Mouse (Mus musculus) cerebellum, adult 8-10 months (tissue): ENCODE measurements around the gene Ccdc110.

Experiments used
- DNase-seq: peaks from one replicate; pipeline ENCODE4 v3.0.0; 2022

The Ccdc110 gene

GRCm38 (mm10) chr8:45934582-45935014, at the start of gene Ccdc110:
TSS of gene Ccdc110 (plus strand) at chr8:45934619.
- peak; percentile 81 for DNase-seq

GRCm38 (mm10) chr8:45885202-45885685, 49.2 kb upstream of the Ccdc110 start, which contains the start of gene Pdlim3:
TSS of gene Pdlim3 (plus strand) at chr8:45885461.
- no peak for DNase-seq

GRCm38 (mm10) chr8:45885775-45886174, 48.6 kb upstream of the Ccdc110 start:
- no peak for DNase-seq

- DNase-seq = no peak
These were observed 44.7 kb upstream of the Ccdc110 start for GRCm38 (mm10) chr8:45889737-45890136.

- no peak for DNase-seq
These were observed 37.8 kb upstream of the Ccdc110 start for GRCm38 (mm10) chr8:45896590-45896989.

- no peak for DNase-seq
These were observed 34.6 kb upstream of the Ccdc110 start for GRCm38 (mm10) chr8:45899783-45900182.

- no peak for DNase-seq
These were observed 32.8 kb upstream of the Ccdc110 start for GRCm38 (mm10) chr8:45901626-45902025.

- no peak for DNase-seq
These were observed 30.8 kb upstream of the Ccdc110 start for GRCm38 (mm10) chr8:45903659-45904058.

- DNase-seq = no peak
These were observed 28.7 kb upstream of the Ccdc110 start for GRCm38 (mm10) chr8:45905591-45906250.

GRCm38 (mm10) chr8:45906251-45906619, 28.2 kb upstream of the Ccdc110 start:
- DNase-seq = no peak

GRCm38 (mm10) chr8:45913707-45914106, 20.7 kb upstream of the Ccdc110 start:
- DNase-seq = no peak

GRCm38 (mm10) chr8:45916496-45916895, 17.9 kb upstream of the Ccdc110 start:
- no peak for DNase-seq

GRCm38 (mm10) chr8:45917040-45917679, 17.3 kb upstream of the Ccdc110 start:
- no peak for DNase-seq

- no peak for DNase-seq
These were observed 15.5 kb upstream of the Ccdc110 start for GRCm38 (mm10) chr8:45918891-45919290.

GRCm38 (mm10) chr8:45920392-45920791, 14.0 kb upstream of the Ccdc110 start:
- DNase-seq = no peak

GRCm38 (mm10) chr8:45922116-45922515, 12.3 kb upstream of the Ccdc110 start:
- DNase-seq = no peak

- DNase-seq = no peak
These were observed 2.6 kb downstream of the Ccdc110 start for GRCm38 (mm10) chr8:45936986-45937385.

GRCm38 (mm10) chr8:45946283-45946682, 11.9 kb downstream of the Ccdc110 start:
- no peak for DNase-seq

GRCm38 (mm10) chr8:45950622-45951021, 16.2 kb downstream of the Ccdc110 start:
- no peak for DNase-seq

- no peak for DNase-seq
These were observed 36.5 kb downstream of the Ccdc110 start for GRCm38 (mm10) chr8:45970894-45971293.

- no peak for DNase-seq
These were observed 39.6 kb downstream of the Ccdc110 start for GRCm38 (mm10) chr8:45973988-45974505.

- DNase-seq = peak; percentile 99
These were observed 40.9 kb downstream of the Ccdc110 start, which contains the start of the genes 1700029J07Rik and Ufsp2 for GRCm38 (mm10) chr8:45975126-45975836. TSS of gene 1700029J07Rik (minus strand) at chr8:45975252. TSS of gene Ufsp2 (plus strand) at chr8:45975528.

- no peak for DNase-seq
These were observed 41.5 kb downstream of the Ccdc110 start for GRCm38 (mm10) chr8:45975837-45976468.
